Mouse (Mus musculus) heart, embryonic 12.5 days (tissue): ENCODE data around the gene Fads6. TPM values are rescaled to one million over a fixed set of nuclear protein-coding genes. Genes with fewer than 3 reads are reported as not detected.

Experiments
- ATAC-seq: fragments of 200-750 bp; cut with Nextera tagmentation; 2 replicates; pipeline ENCODE4 v1.8.0; 2017; ENCODE audit warnings: moderate TSS enrichment, moderate library complexity; ENCODE audit not compliant: insufficient number of reproducible peaks, low FRiP score
- H3K27ac ChIP-seq: fragments of 300-500 bp; sonication (generic); 2 replicates; pipeline ENCODE4 v1.5.1; 2016; ENCODE audit warnings: mild to moderate bottlenecking, moderate library complexity; ENCODE audit not compliant: poor library complexity, severe bottlenecking
- H3K27me3 ChIP-seq: fragments of 300-500 bp; sonication (generic); replicated peaks from 2 replicates; pipeline ENCODE4 v1.6.1; 2016; ENCODE audit warnings: mild to moderate bottlenecking, moderate library complexity
- H3K36me3 ChIP-seq: fragments of 300-500 bp; sonication (generic); 2 replicates; pipeline ENCODE4 v1.6.1; 2016; ENCODE audit warnings: mild to moderate bottlenecking, moderate library complexity
- H3K4me1 ChIP-seq: fragments of 300-500 bp; sonication (generic); replicated peaks from 2 replicates; pipeline ENCODE4 v1.6.1; 2016; ENCODE audit warnings: mild to moderate bottlenecking
- H3K4me2 ChIP-seq: fragments of 300-500 bp; sonication (generic); 2 replicates; pipeline ENCODE4 v1.6.1; 2016; ENCODE audit warnings: mild to moderate bottlenecking, moderate library complexity
- H3K4me3 ChIP-seq: fragments of 300-500 bp; sonication (generic); 2 replicates; pipeline ENCODE4 v1.5.1; 2016; ENCODE audit warnings: mild to moderate bottlenecking
- H3K9ac ChIP-seq: fragments of 300-500 bp; sonication (generic); 2 replicates; pipeline ENCODE4 v1.6.1; 2016; ENCODE audit warnings: mild to moderate bottlenecking, moderate library complexity
- H3K9me3 ChIP-seq: fragments of 300-500 bp; sonication (generic); replicated peaks from 2 replicates; pipeline ENCODE4 v1.6.1; 2016; ENCODE audit warnings: mild to moderate bottlenecking, moderate library complexity
- WGBS: fragments of 180-500 bp; shearing (Covaris S2); methylation state at CpG from one replicate; pipeline ENCODE4 v1.1.7; 2016; 5-methylcytosine and 5-hydroxymethylcytosine counted together
- polyA plus RNA-seq: library from polyadenylated mRNA; unstranded; fragments of >200 nt; fragmentation: Nextera tagmentation; extraction: Ambion mirVana; gene quantifications from 2 replicates; pipeline ENCODE4 v1.2.1, GENCODE M21; 2016

Fads6 gene
- polyA plus RNA-seq, 1 experiment from 2014 or later = 0.51 TPM

GRCm38 (mm10) chr11:115323354-115323753, 25.9 kb upstream of the Fads6 start:
- no peak overlapping the region for H3K4me3 ChIP-seq
- peaks cover 95% of the 10 kb centered on the region for H3K27me3 ChIP-seq
- H3K27ac ChIP-seq = no peak overlapping the region
- no peaks in the 10 kb centered on the region for H3K36me3 ChIP-seq
- H3K9me3 ChIP-seq = no peaks in the 10 kb centered on the region
- H3K4me2 ChIP-seq = no peak overlapping the region
- no peak for ATAC-seq
- 14% methylated on average over 32 of the region's 32 CpGs for WGBS
- no peak overlapping the region for H3K9ac ChIP-seq
- peaks cover 17% of the 10 kb centered on the region for H3K4me1 ChIP-seq

- Histone ChIP-seq H3K27ac (no peak within 1 kb of the TSS), H3K4me3 (peak within 1 kb of the TSS; percentile 23), H3K36me3 (no peaks in the 10 kb centered on the region), H3K9me3 (no peaks in the 10 kb centered on the region), H3K9ac (no peak within 1 kb of the TSS), H3K4me2 (peak within 1 kb of the TSS; percentile 27), H3K27me3 (peaks cover 97% of the 10 kb centered on the region), H3K4me1 (peaks cover 23% of the 10 kb centered on the region)
- no peak for ATAC-seq
- 5% methylated on average over 35 of the region's 35 CpGs for WGBS
Measured at GRCm38 (mm10) chr11:115321906-115322693, 24.6 kb upstream of the Fads6 start, which contains the start of gene Ush1g. Gene Ush1g (minus strand): TSS chr11:115322041.

DNA sequence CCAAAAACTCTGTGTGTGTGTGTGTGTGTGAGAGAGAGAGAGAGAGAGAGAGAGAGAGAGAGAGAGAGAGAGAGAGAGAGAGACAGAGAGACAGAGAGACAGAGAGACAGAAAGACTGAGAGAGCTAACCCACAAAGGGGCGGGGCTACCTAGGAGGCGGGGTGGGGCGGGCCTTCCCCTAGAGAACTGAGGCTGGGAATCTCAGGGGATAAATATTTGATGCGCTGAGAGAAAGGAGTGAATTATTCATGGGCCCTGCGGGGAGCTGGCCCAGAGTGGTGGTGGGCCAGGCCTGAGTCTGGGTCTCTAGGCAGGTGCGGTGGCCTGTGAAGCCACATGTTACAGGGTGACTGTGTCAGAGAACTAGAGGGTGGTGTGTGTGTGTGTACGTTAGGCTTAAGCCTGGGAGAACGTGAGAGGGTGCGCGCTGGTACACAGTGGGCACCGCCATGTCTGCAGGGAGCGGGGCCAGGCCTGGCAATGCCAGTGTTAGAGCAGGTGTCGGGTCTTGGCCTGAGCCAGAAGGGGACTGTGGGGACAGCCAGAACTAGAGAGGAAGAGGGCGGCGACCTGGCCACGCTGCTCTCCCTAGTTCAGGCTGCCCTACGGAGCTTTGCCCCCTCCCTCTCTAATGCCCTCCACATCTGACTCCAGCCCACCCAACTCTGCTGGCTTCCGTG, 22.4 kb upstream of the Fads6 start:
- Histone ChIP-seq H3K9me3 (no peaks in the 10 kb centered on the region), H3K9ac (no peak overlapping the region), H3K4me1 (peaks cover 23% of the 10 kb centered on the region), H3K4me3 (no peak overlapping the region), H3K36me3 (no peaks in the 10 kb centered on the region), H3K4me2 (no peak overlapping the region), H3K27me3 (peaks cover 100% of the 10 kb centered on the region), H3K27ac (no peak overlapping the region)
- no peak for ATAC-seq
- 8% methylated on average over 18 of the region's 18 CpGs for WGBS

DNA sequence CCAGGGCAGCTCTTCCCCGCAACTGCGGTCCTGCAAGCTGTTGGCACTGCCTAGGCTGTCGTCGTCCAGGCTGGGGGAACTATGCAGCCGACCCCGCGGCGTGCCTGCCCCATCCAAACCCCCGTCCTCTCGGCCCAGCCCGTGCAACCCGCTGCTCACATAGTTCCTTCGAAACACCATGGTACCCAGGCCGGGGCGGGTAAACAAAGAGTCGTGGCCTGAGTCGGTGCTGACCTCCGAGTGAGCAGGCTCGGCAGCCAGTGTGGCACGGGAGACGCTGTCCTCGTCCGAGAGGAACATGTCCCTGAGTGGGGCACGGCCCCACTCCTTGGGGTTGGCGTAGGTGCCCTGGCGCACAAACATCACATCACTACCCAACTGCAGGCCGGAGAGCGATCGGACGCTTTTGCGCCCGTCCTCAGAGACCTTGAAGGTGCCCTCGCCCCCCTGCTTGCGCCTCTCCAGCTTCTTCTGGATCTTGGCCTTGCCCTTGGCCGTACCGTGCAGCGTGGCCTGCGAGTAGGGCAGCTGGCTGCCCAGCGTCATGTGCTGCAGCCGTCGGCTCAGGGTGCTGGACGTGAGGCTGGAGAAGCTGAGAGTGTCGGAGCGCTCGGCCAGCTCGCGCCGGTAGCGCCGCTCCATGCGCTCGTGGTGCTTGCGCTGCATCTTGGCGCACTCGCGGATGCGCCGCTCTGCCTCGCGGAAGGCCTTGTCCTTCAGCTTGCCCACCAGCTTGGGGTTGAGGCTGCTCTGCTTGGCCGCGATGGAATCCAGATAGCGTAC, 21.0 kb upstream of the Fads6 start:
- no peaks in the 10 kb centered on the region for H3K9me3 ChIP-seq
- H3K4me2 ChIP-seq = peak overlapping the region; percentile 40
- no peak overlapping the region for H3K9ac ChIP-seq
- H3K4me1 ChIP-seq = peaks cover 23% of the 10 kb centered on the region
- no peak overlapping the region for H3K27ac ChIP-seq
- WGBS = 5% methylated on average over 63 of the region's 63 CpGs
- H3K36me3 ChIP-seq = no peaks in the 10 kb centered on the region
- H3K27me3 ChIP-seq = peaks cover 100% of the 10 kb centered on the region
- no peak for ATAC-seq
- H3K4me3 ChIP-seq = peak overlapping the region; percentile 14

DNA sequence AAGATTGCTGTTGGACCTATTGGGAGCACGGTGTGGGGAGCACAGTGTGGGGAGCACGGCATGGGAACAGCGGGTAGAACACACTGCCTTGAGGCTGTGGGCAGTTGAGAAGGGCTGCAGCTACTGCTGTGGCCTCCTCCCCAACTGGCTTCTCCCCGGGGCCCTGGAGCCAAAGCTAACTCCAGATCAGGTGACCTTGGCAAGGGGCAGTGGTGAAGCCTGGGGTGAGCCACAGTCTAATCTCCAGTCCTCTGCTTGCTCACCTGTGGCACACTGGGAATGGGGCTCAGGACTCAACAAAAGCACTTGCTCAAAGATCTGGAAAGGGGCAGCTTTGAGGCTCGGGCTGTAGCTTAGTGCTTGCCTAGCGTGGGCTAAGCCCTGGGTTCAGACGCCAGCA, 19.7 kb upstream of the Fads6 start:
- Histone ChIP-seq H3K36me3 (no peaks in the 10 kb centered on the region), H3K27ac (no peak overlapping the region), H3K4me3 (no peak overlapping the region), H3K9me3 (no peaks in the 10 kb centered on the region), H3K9ac (no peak overlapping the region), H3K4me2 (no peak overlapping the region), H3K27me3 (peaks cover 100% of the 10 kb centered on the region), H3K4me1 (peaks cover 23% of the 10 kb centered on the region)
- no peak for ATAC-seq
- 57% methylated on average over 7 of the region's 7 CpGs for WGBS

DNA sequence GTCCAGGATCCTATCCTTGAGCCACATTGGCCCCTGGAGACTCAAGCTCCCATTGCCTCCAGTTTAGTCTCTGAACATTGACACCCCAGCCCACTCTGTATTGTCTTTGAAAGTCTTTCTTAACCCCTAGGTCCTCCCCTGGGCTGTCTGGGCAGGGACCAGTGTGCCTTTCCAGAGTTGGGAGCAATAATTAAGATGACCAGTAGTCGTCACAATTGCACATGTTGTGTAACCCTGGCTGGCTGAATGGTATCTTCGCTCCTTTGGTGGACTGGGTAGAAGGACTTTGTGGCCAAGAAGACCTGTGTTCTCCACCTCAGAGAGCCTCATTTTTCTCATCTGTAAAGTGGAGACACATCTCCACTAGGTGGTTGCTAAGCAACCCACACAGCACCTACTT, 16.8 kb upstream of the Fads6 start:
- Histone ChIP-seq H3K9ac (no peak overlapping the region), H3K36me3 (no peaks in the 10 kb centered on the region), H3K27ac (no peak overlapping the region), H3K4me2 (no peak overlapping the region), H3K4me3 (no peak overlapping the region), H3K27me3 (peaks cover 86% of the 10 kb centered on the region), H3K9me3 (no peaks in the 10 kb centered on the region), H3K4me1 (peaks cover 16% of the 10 kb centered on the region)
- WGBS = 48% methylated on average over 2 of the region's 2 CpGs
- no peak for ATAC-seq

DNA sequence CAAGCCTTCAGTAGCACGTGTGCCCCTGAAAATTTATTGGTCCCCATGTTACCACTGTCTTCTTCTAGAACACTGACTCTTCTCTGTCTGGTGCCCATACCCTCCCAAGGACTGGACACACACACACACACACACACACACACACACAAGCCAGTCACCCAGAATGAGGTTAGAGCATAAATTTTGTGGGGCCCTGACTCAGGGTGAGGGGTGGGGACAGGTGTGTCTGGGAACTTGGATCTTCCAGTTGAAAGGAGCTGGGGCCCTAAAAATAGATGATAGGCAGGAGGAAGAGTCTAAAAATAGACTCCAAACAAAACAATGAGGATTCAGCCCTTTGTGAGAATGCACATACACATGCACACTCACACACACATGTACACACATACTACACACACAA, 11.3 kb upstream of the Fads6 start:
- H3K27me3 ChIP-seq = peaks cover 52% of the 10 kb centered on the region
- H3K9me3 ChIP-seq = no peaks in the 10 kb centered on the region
- no peak overlapping the region for H3K4me2 ChIP-seq
- WGBS = 67% methylated on average over 1 of the region's 1 CpGs
- no peak overlapping the region for H3K4me3 ChIP-seq
- H3K36me3 ChIP-seq = no peaks in the 10 kb centered on the region
- no peak overlapping the region for H3K9ac ChIP-seq
- peaks cover 15% of the 10 kb centered on the region for H3K4me1 ChIP-seq
- ATAC-seq = no peak
- no peak overlapping the region for H3K27ac ChIP-seq

GRCm38 (mm10) chr11:115306863-115307262, 9.4 kb upstream of the Fads6 start, which contains the start of gene Otop2:
Gene Otop2 (plus strand): TSS chr11:115307163.
- H3K4me2 ChIP-seq = no peak within 1 kb of the TSS
- no peak within 1 kb of the TSS for H3K27ac ChIP-seq
- H3K36me3 ChIP-seq = no peaks in the 10 kb centered on the region
- H3K27me3 ChIP-seq = peaks cover 33% of the 10 kb centered on the region
- WGBS = 34% methylated on average over 8 of the region's 8 CpGs
- no peaks in the 10 kb centered on the region for H3K9me3 ChIP-seq
- no peak within 1 kb of the TSS for H3K9ac ChIP-seq
- no peak for ATAC-seq
- H3K4me3 ChIP-seq = no peak within 1 kb of the TSS
- peaks cover 15% of the 10 kb centered on the region for H3K4me1 ChIP-seq

DNA sequence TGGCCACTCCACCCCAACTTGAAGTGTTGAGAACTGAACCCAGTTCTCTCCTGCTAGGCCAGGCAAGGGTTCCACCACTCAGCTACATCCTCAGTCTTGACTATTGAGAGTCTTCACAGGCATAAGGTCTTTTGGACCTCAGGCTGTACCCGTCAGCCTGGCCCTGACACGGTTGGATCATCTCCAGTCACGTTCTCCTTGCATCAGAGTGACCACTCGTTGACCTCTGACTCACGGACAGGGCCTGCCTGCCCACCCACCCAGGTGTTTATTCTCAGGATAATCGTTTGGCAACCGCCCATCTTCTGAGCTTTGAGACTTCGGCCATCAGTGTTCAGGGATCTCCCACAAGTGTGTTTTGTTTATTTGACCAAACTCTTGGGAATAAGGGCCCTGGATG, 5.7 kb upstream of the Fads6 start:
- Histone ChIP-seq H3K4me3 (no peak overlapping the region), H3K27me3 (peaks cover 36% of the 10 kb centered on the region), H3K9ac (no peak overlapping the region), H3K4me2 (no peak overlapping the region), H3K9me3 (0 out of 2 replicates have a peak, but pooled peaks cover 4% of the 10 kb centered on the region), H3K36me3 (no peaks in the 10 kb centered on the region), H3K4me1 (peaks cover under 1% of the 10 kb centered on the region), H3K27ac (no peak overlapping the region)
- WGBS = 57% methylated on average over 8 of the region's 8 CpGs
- ATAC-seq = no peak

- Histone ChIP-seq H3K4me2 (no peak overlapping the region), H3K9ac (no peak overlapping the region), H3K9me3 (0 out of 2 replicates have a peak, but pooled peaks cover 4% of the 10 kb centered on the region), H3K36me3 (no peaks in the 10 kb centered on the region), H3K4me1 (peaks cover 8% of the 10 kb centered on the region; the same call in 1 of the 2 replicates), H3K27me3 (peaks cover 40% of the 10 kb centered on the region), H3K27ac (no peak overlapping the region), H3K4me3 (no peak overlapping the region)
- ATAC-seq = no peak
- 78% methylated on average over 2 of the region's 2 CpGs for WGBS
Measured at GRCm38 (mm10) chr11:115301351-115301750, 3.9 kb upstream of the Fads6 start.

- WGBS = 84% methylated on average over 4 of the region's 4 CpGs
- ATAC-seq = no peak
- H3K9ac ChIP-seq = no peak overlapping the region
- no peak overlapping the region for H3K27ac ChIP-seq
- H3K4me3 ChIP-seq = no peak overlapping the region
- H3K4me2 ChIP-seq = no peak overlapping the region
- H3K27me3 ChIP-seq = peaks cover 46% of the 10 kb centered on the region
- H3K36me3 ChIP-seq = no peaks in the 10 kb centered on the region
- H3K9me3 ChIP-seq = 0 out of 2 replicates have a peak, but pooled peaks cover 4% of the 10 kb centered on the region
- H3K4me1 ChIP-seq = peaks cover 8% of the 10 kb centered on the region; the same call in 1 of the 2 replicates
Measured at GRCm38 (mm10) chr11:115300745-115301144, 3.3 kb upstream of the Fads6 start.
